In genomic region chr13:92244731-92245130, GRCm38 (mm10) we compare ENCODE assay signal across 19 mouse cellular contexts.
DNase-seq lines count a peak whose midpoint lies in the region.
"Had no signal": no experiment of that assay in that cellular context is flagged by ENCODE, and none has a peak within 500 bp of the region (broad histone marks: within the 10 kb centered on the region; RNA-seq: fewer than 3 reads in every experiment).

No protein-coding gene starts in this region.

- intact Hi-C loops in left cerebral cortex, postnatal 4 days (cut with DNase I), result no loop called here

- DNase-seq in thymus, postnatal 0 days (ENCODE audit: low spot score), result peak; percentile 46
- no peak for DNase-seq in thymus, adult 18-20 months
- peak; percentile 30 for DNase-seq in CD4-positive, CD25-positive, alpha-beta regulatory T cell, adult 2 months (ENCODE audit: low read depth, low spot score)
- DNase-seq in induced T-regulatory cell, adult 2 months (ENCODE audit: low read depth), result peak; percentile 27
- peak; percentile 2 for DNase-seq in thymus, postnatal 25 days
- no peak for DNase-seq in left cerebral cortex, postnatal 4 days
- DNase-seq in cerebellum, adult 9-11 months, result no peak
- no peak for DNase-seq in neural tube, embryonic 10.5 days (ENCODE audit: extremely low spot score, low spot score)
- DNase-seq: adrenal gland, adult 2 months; adrenal gland, postnatal 14 days; B cell, adult 2 months; cerebellum, adult 11-12 months; cerebellum, adult 8-10 months; cerebellum, postnatal 14 days; forebrain, postnatal 0 days; gastrocnemius, postnatal 25 days; heart, adult 18-20 months; heart, postnatal 10 days; heart, postnatal 36 days had no signal

Comparison
In these comparisons a context has a peak if more than half of its experiments do, and no peak if none do; other contexts are left out.
1. DNase-seq: peak in thymus, postnatal 0 days (single experiment), CD4-positive, CD25-positive, alpha-beta regulatory T cell, adult 2 months (single experiment), induced T-regulatory cell, adult 2 months (single experiment) and thymus, postnatal 25 days (single experiment); none in thymus, adult 18-20 months (0 of 2), left cerebral cortex, postnatal 4 days (single experiment), cerebellum, adult 9-11 months (single experiment) and neural tube, embryonic 10.5 days (single experiment).